Mouse (Mus musculus) embryonic facial prominence, embryonic 13.5 days (tissue): ENCODE results near the gene Vezf1. TPM values are rescaled to one million over a fixed set of nuclear protein-coding genes. Genes with fewer than 3 reads are reported as not detected.

Experiments
- ATAC-seq: fragments of 200-750 bp; cut with Nextera tagmentation; 2 replicates; pipeline ENCODE4 v1.8.0; 2017; ENCODE audit warnings: low read depth; ENCODE audit not compliant: insufficient number of reproducible peaks, insufficient read depth, low FRiP score, low TSS enrichment
- H3K27ac ChIP-seq: fragments of 300-500 bp; sonication (generic); 2 replicates; pipeline ENCODE4 v1.5.1; 2015; ENCODE audit warnings: moderate library complexity, mild to moderate bottlenecking, inconsistent platforms
- H3K27me3 ChIP-seq: fragments of 300-500 bp; sonication (generic); 2 replicates; pipeline ENCODE4 v1.6.1; 2015; ENCODE audit warnings: mild to moderate bottlenecking, inconsistent platforms
- H3K36me3 ChIP-seq: fragments of 300-500 bp; sonication (generic); 2 replicates; pipeline ENCODE4 v1.6.1; 2015; ENCODE audit warnings: mild to moderate bottlenecking, inconsistent platforms
- H3K4me1 ChIP-seq: fragments of 300-500 bp; sonication (generic); 2 replicates; pipeline ENCODE4 v1.6.1; 2015; ENCODE audit warnings: inconsistent platforms
- H3K4me2 ChIP-seq: fragments of 300-500 bp; sonication (generic); 2 replicates; pipeline ENCODE4 v1.6.1; 2015; ENCODE audit warnings: moderate library complexity, mild to moderate bottlenecking, inconsistent platforms
- H3K4me3 ChIP-seq: fragments of 300-500 bp; sonication (generic); 2 replicates; pipeline ENCODE4 v1.5.1; 2015; ENCODE audit warnings: mild to moderate bottlenecking, inconsistent platforms
- H3K9ac ChIP-seq: fragments of 300-500 bp; sonication (generic); 2 replicates; pipeline ENCODE4 v1.6.1; 2015; ENCODE audit warnings: mild to moderate bottlenecking, inconsistent platforms
- H3K9me3 ChIP-seq: fragments of 300-500 bp; sonication (generic); 2 replicates; pipeline ENCODE4 v1.6.1; 2016; ENCODE audit warnings: inconsistent platforms
- WGBS: fragments of 180-500 bp; shearing (Covaris S2); methylation state at CpG from one replicate; pipeline ENCODE4 v1.1.7; 2015; ENCODE audit warnings: mixed read lengths; 5-methylcytosine and 5-hydroxymethylcytosine counted together
- polyA plus RNA-seq: library from polyadenylated mRNA; unstranded; fragments of >200 nt; fragmentation: Nextera tagmentation; extraction: Ambion mirVana; gene quantifications from 2 replicates; pipeline ENCODE4 v1.2.1, GENCODE M21; 2015

Vezf1 gene
- polyA plus RNA-seq, 1 experiment from 2014 or later = 43.1 TPM

DNA sequence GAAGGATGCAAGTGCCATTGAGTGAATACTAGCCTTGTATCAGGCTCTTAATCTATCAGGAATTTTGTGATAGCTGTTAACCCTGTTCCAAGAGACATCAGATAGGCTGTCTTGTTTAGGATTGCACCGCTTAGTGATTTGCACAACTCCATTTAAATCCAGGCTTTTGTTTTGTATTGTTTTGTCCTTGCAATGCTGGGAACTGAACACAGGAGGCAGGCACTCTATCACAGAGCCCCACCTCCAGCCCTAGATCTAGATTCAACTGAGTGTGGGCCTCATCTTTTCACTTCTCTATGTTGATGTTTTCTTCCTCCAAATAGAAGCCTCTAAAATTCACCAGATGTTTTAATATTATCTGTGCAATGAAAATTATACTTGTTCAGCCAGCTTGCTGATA lies 7.6 kb downstream of the Vezf1 start:
- Histone ChIP-seq H3K4me2 (no peak overlapping the region), H3K36me3 (peaks cover 70% of the 10 kb centered on the region), H3K9ac (no peak overlapping the region), H3K4me3 (no peak overlapping the region), H3K4me1 (peaks cover 34% of the 10 kb centered on the region), H3K9me3 (no peaks in the 10 kb centered on the region), H3K27ac (no peak overlapping the region), H3K27me3 (no peaks in the 10 kb centered on the region)
- WGBS = 70% methylated on average over 1 of the region's 1 CpGs
- no peak for ATAC-seq

DNA sequence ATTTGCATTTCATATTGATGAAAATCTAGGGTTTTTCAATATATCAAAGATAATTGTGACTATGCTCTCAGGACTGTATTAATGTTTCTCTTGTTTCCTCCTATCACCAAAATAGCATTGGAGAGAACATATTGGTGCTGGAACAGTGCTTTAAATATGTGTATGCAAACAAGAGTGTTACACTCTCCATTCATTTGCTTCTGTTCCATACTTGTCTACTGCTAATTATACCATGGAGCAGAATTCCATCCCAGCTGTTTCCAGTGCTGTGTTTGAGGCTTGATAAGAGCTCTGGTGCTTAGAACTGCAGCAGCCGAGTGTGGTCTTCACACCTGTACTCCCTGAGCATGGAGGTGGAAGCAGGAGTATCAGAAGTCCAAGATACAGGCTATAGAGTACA lies 8.3 kb downstream of the Vezf1 start:
- H3K27ac ChIP-seq = no peak overlapping the region
- no peaks in the 10 kb centered on the region for H3K9me3 ChIP-seq
- WGBS = 81% methylated on average over 1 of the region's 1 CpGs
- H3K4me3 ChIP-seq = no peak overlapping the region
- no peak overlapping the region for H3K9ac ChIP-seq
- no peak for ATAC-seq
- no peaks in the 10 kb centered on the region for H3K27me3 ChIP-seq
- H3K4me2 ChIP-seq = no peak overlapping the region
- H3K4me1 ChIP-seq = peaks cover 27% of the 10 kb centered on the region
- peaks cover 77% of the 10 kb centered on the region for H3K36me3 ChIP-seq

DNA sequence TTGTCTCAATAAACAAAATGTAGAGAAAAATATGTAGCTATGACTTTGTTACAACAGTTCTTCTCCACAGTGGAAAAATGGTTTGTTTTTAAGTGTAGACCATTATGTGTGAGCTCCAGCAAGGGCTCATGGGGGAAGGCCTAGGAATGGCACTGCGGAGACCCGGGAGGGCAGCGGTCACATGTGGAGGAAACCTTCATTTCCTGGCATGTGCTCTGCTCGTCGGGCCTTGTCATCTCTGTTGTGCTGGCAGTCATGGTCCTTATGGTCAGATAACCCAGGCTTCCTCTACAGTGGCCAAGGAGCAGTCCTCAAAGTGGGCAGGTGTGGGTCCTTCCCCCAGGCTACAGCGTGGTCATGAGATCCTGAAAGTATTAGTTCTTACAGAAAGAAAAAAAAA lies 15.6 kb downstream of the Vezf1 start:
- Histone ChIP-seq H3K9me3 (no peaks in the 10 kb centered on the region), H3K4me3 (no peak overlapping the region), H3K36me3 (peaks cover 60% of the 10 kb centered on the region), H3K4me1 (peaks cover 28% of the 10 kb centered on the region), H3K4me2 (no peak overlapping the region), H3K9ac (no peak overlapping the region), H3K27me3 (no peaks in the 10 kb centered on the region), H3K27ac (no peak overlapping the region)
- 69% methylated on average over 6 of the region's 6 CpGs for WGBS
- ATAC-seq = no peak

DNA sequence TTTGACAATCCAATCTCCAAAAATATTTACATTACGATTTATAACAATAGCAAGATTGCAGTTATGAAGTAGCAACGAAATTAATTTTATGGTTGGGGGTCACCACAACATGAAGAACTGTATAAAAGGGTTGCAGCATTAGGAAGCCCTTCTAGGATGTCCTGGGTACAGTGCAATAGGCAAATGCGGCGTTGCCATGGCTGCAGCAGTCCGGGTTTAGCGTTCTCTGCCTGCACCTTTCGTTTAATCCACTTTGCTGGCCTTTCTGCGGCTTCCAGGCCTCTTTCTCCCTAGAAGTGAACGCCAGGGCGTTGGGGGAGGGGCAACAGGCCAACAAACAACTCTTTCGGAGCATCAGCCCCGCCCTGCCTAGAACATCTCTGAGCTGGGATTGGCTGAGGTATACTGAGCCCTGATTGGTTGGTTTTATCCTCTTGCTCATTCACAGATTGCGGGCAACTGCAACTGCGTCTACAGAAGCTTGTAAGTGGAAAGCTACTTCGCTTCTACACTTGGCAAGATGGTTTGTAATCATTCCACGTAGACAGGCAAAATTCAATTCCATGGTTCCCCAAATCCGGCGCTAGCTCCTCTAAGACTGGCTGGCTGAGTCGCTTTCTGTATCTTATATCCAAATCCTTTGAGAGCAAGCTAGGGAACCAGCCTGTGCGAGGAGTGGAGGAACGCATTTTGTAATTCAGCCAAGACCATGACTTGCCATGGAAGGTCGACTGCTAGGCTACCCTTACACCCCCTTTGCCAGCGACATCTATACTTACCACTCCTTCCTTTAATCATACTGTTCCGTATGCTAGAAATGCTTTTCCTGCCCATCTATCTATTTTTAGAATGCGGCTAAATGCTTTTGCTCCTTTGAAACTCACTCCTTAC lies 18.9 kb downstream of the Vezf1 start:
- H3K4me1 ChIP-seq = peaks cover 31% of the 10 kb centered on the region
- ATAC-seq = peak; percentile 93
- 6% methylated on average over 25 of the region's 25 CpGs for WGBS
- peak overlapping the region; percentile 69 for H3K4me2 ChIP-seq
- peaks cover 28% of the 10 kb centered on the region for H3K36me3 ChIP-seq
- H3K9ac ChIP-seq = peak overlapping the region; percentile 64
- peak overlapping the region; percentile 86 for H3K27ac ChIP-seq
- peak overlapping the region; percentile 40 for H3K4me3 ChIP-seq
- H3K27me3 ChIP-seq = no peaks in the 10 kb centered on the region
- H3K9me3 ChIP-seq = no peaks in the 10 kb centered on the region

DNA sequence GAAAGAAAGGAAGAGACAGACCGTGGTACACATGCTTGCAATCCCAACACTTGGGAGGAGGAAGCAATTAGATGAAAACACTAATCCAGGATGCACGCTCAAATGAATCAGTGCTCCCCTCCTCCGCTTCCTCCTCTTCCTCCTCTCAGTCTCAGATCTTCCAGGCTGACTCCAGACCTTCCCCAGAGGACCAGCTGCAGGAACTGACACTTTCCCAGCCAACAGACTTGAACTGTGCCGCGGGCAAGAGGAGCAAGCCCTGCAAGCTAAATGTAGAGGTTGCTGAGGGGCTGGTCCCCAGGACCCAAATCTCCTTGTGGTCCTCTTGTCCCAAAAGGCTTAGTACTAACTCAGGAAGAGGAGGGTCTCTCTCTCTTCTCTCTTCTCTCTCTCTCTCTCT lies 21.1 kb downstream of the Vezf1 start:
- H3K27me3 ChIP-seq = no peaks in the 10 kb centered on the region
- peaks cover 11% of the 10 kb centered on the region; the same call in 1 of the 2 replicates for H3K36me3 ChIP-seq
- WGBS = 47% methylated on average over 5 of the region's 5 CpGs
- H3K27ac ChIP-seq = no peak overlapping the region
- ATAC-seq = no peak
- no peak overlapping the region for H3K4me3 ChIP-seq
- H3K9ac ChIP-seq = no peak overlapping the region
- peaks cover 30% of the 10 kb centered on the region for H3K4me1 ChIP-seq
- H3K4me2 ChIP-seq = no peak overlapping the region
- H3K9me3 ChIP-seq = no peaks in the 10 kb centered on the region

DNA sequence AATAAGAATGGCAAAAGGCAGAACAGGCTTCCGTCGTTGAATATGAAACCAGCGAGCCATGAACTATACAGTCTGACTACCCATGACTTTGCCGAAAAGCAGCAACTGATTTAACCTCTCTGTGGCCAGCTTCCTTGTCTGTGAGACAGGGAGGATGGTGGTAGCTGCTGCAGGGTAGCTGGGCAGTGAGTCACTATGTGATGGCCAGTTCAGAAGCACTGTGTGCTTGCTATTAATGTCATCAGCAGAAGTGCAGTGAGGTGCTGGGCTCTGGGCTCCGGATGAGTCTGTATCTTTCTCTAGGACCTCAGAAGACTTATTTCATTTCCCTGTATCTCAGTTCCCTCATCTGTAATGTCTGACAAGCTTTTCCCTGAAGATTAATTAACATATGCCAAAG lies 22.2 kb downstream of the Vezf1 start:
- Histone ChIP-seq H3K36me3 (peaks cover 2% of the 10 kb centered on the region; the same call in 1 of the 2 replicates), H3K4me2 (no peak overlapping the region), H3K4me1 (peaks cover 24% of the 10 kb centered on the region), H3K27me3 (no peaks in the 10 kb centered on the region), H3K27ac (no peak overlapping the region), H3K9ac (no peak overlapping the region), H3K9me3 (no peaks in the 10 kb centered on the region), H3K4me3 (no peak overlapping the region)
- WGBS = 78% methylated on average over 5 of the region's 5 CpGs
- no peak for ATAC-seq

DNA sequence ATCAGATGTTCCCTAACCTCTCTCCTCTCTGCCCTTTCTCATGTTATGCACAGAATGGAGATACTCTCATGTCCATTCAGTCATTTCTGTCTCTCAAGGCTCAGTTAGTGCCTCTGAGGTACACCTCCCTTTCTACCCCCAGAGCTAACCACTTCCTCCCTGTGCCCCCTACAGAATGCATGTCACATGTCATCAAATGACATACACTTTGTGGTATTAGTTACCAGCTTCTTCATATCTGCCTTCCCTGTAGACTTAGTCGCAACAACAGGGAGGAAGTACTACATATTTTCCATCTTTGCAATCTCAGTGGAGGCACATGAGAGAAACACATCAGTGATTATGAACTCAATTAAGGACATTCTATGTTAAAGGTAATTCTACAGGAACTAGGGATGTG lies 23.9 kb downstream of the Vezf1 start:
- ATAC-seq = no peak
- WGBS = 62% methylated on average over 1 of the region's 1 CpGs
- no peak overlapping the region for H3K4me3 ChIP-seq
- no peak overlapping the region for H3K9ac ChIP-seq
- H3K27me3 ChIP-seq = no peaks in the 10 kb centered on the region
- H3K27ac ChIP-seq = no peak overlapping the region
- no peaks in the 10 kb centered on the region for H3K9me3 ChIP-seq
- no peak overlapping the region for H3K4me2 ChIP-seq
- no peaks in the 10 kb centered on the region for H3K36me3 ChIP-seq
- peaks cover 16% of the 10 kb centered on the region for H3K4me1 ChIP-seq

DNA sequence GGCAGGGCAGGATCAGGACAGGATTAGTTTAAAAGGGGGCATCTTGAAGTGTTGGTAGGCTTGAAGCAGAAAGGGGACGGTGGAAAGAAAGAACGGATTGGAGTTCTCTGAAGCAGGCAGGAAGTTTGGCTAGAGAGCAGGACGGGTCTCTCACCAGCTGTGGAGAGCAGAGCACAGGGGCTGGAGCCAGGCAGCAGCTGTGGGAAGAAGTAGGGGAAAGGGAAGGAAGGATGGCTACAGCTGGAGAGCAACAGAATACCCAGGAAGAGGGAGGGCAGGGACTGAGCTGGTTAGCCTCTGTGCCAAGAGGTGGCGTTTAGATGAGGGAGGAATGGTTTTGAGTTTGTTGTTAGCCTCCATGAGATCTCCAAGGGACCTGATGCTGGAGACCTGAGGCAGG lies 29.1 kb downstream of the Vezf1 start:
- no peaks in the 10 kb centered on the region for H3K9me3 ChIP-seq
- no peak overlapping the region for H3K4me3 ChIP-seq
- 0 out of 2 replicates have a peak overlapping the region, but pooled peaks have one; percentile 37 for H3K9ac ChIP-seq
- H3K4me2 ChIP-seq = peak overlapping the region; percentile 12; the same call in 1 of the 2 replicates
- peaks cover 38% of the 10 kb centered on the region for H3K4me1 ChIP-seq
- no peak for ATAC-seq
- peak overlapping the region; percentile 18; the same call in 1 of the 2 replicates for H3K27ac ChIP-seq
- peaks cover 5% of the 10 kb centered on the region; the same call in 1 of the 2 replicates for H3K36me3 ChIP-seq
- WGBS = 16% methylated on average over 4 of the region's 4 CpGs
- H3K27me3 ChIP-seq = peaks cover 6% of the 10 kb centered on the region; the same call in 1 of the 2 replicates

DNA sequence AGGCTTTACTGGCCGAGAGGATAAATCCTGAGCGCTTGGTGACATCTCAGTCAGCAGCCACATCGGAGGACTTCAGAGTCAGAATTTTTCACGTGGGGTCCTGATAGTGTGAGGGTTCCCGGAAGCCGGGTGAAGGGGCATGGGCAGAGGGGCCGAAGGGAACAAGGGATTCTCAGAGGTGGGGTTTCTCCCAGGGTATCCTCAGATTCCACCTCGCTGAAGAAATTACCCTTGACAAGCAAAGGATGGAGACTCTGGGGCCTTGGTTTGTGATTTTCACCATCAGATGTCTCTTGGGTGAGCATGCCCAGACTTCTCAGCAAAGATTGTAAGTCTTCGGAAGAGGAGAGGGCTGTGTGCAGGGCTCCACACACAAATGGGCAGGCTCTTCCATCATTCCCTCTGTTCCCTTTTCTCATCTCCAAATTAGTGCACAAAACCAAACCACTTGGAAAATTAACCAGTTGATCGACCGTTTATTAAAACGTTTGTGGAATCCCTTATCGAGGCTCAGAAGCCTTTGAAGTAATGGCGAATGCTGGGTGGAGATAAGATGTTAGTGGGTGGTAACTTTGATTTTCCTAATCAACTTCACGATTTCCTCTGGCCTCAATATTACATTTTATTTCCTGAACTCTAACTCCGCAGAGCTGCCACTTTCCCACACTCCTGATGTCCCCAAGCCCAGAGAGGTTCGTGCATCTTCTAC lies 30.1 kb downstream of the Vezf1 start, which contains the start of gene Cuedc1:
Cuedc1 (plus strand) TSS at position 38 of the 709 bp plus-strand sequence.
- Histone ChIP-seq H3K9me3 (no peaks in the 10 kb centered on the region), H3K4me2 (peak within 1 kb of the TSS; percentile 86), H3K4me3 (peak within 1 kb of the TSS; percentile 82), H3K36me3 (peaks cover 5% of the 10 kb centered on the region; the same call in 1 of the 2 replicates), H3K27me3 (peaks cover 6% of the 10 kb centered on the region; the same call in 1 of the 2 replicates), H3K4me1 (peaks cover 38% of the 10 kb centered on the region), H3K27ac (peak within 1 kb of the TSS; percentile 92), H3K9ac (peak within 1 kb of the TSS; percentile 92)
- ATAC-seq = no peak; the same call in 1 of the 2 replicates
- WGBS = 27% methylated on average over 17 of the region's 17 CpGs

DNA sequence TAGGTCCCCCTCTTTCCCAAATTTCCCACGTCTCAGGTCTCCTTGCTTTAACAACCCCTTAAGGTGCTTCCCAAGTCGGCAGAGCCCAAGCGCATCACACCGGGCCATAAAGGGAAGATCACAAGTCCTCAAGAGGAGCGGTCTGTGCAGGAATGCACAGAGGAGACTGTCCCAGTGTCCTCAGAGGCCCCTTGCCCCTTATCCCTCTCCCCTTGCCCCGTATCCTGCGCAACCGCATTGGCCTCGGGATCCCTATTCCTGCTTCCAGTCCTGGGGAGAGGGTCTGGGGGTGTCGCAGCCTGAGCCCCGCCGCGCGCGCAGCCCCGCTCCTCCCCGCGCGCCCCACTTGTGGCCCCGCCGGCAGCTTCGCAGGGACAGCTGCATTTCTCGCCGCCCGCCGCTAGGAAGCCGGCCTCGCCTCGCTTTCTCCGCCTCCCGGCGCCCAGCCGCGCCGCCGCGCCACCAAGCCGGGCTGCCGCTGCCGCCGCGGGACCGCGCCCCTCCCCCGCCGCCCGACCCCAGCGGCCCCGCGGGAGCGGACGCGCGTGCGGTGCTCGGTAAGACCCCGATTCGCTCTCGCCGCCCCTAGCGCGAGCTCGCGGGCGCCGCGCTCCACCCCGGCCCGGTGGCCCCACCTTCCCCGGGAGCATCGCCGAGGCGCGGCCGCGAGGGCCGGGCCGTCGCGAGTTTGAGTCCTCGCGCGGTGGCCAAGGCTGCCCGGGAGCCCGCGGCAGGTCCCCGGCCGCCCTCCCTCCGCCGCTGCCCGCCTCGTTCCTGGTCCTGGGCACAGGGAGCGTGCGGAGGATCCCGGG lies 30.9 kb downstream of the Vezf1 start:
- ATAC-seq = peak; percentile 69
- Histone ChIP-seq H3K9ac (peak overlapping the region; percentile 92), H3K4me3 (peak overlapping the region; percentile 82), H3K27me3 (peaks cover 6% of the 10 kb centered on the region; the same call in 1 of the 2 replicates), H3K4me2 (peak overlapping the region; percentile 86), H3K36me3 (peaks cover 5% of the 10 kb centered on the region; the same call in 1 of the 2 replicates), H3K27ac (peak overlapping the region; percentile 92), H3K9me3 (no peaks in the 10 kb centered on the region), H3K4me1 (peaks cover 38% of the 10 kb centered on the region)
- WGBS = under 1% methylated on average over 83 of the region's 95 CpGs

DNA sequence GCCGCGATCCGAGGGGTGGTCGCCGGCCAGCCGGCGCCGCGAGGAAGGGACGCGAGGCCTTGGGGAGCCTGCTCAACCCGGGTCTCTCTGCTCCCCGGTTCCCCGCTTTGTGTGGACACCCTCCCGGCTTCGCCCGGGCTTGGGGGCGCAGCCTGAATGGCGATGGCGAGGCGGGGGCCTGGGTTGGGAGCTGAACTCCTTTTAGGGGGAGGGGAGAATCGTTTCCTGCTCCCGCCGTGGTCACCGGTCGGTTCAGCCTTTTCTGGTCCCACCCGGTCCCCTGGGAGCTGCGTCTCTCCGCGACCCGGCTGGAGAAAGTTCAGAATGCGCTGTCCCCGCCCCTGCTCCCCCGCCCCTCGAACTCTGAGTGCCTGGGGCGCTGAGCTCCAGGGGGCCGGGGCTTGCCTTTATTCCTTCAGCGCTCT lies 31.5 kb downstream of the Vezf1 start:
- ATAC-seq = peak; percentile 58
- Histone ChIP-seq H3K9ac (peak overlapping the region; percentile 92), H3K27ac (peak overlapping the region; percentile 92), H3K36me3 (peaks cover 5% of the 10 kb centered on the region; the same call in 1 of the 2 replicates), H3K4me3 (peak overlapping the region; percentile 82), H3K4me2 (peak overlapping the region; percentile 86), H3K9me3 (no peaks in the 10 kb centered on the region), H3K4me1 (peaks cover 43% of the 10 kb centered on the region), H3K27me3 (peaks cover 6% of the 10 kb centered on the region; the same call in 1 of the 2 replicates)
- under 1% methylated on average over 38 of the region's 38 CpGs for WGBS
